Mouse (Mus musculus) limb, embryonic 13.5 days (tissue): ENCODE measurements at regions not wholly inside any gene's neighbourhood (a gene's known extent, or its start where the extent isn't known, plus 50 kb on each side); places are given as distances from the start of the nearest gene placed in this dataset.
A peak's percentile ranks its signal among the peaks of the same experiment; 100 is the strongest.

ENCODE experiments used
- ATAC-seq: fragments of 200-750 bp; cut with Nextera tagmentation; 2 replicates; pipeline ENCODE4 v1.8.0; 2017; ENCODE audit warnings: low read depth, moderate number of reproducible peaks, moderate TSS enrichment; ENCODE audit not compliant: low FRiP score
- H3K27ac ChIP-seq: fragments of 300-500 bp; sonication (generic); 2 replicates; pipeline ENCODE4 v1.5.1; 2015; ENCODE audit warnings: inconsistent platforms, mild to moderate bottlenecking, moderate library complexity
- H3K27me3 ChIP-seq: fragments of 300-500 bp; sonication (generic); 2 replicates; pipeline ENCODE4 v1.6.1; 2015; ENCODE audit warnings: mild to moderate bottlenecking, inconsistent platforms
- H3K36me3 ChIP-seq: fragments of 300-500 bp; sonication (generic); 2 replicates; pipeline ENCODE4 v1.6.1; 2015; ENCODE audit warnings: inconsistent platforms, mild to moderate bottlenecking, moderate library complexity
- H3K4me1 ChIP-seq: fragments of 300-500 bp; sonication (generic); 2 replicates; pipeline ENCODE4 v1.6.1; 2015; ENCODE audit warnings: inconsistent platforms
- H3K4me2 ChIP-seq: fragments of 300-500 bp; sonication (generic); replicated peaks from 2 replicates; pipeline ENCODE4 v1.6.1; 2015; ENCODE audit warnings: inconsistent platforms, mild to moderate bottlenecking, moderate library complexity
- H3K4me3 ChIP-seq: fragments of 300-500 bp; sonication (generic); 2 replicates; pipeline ENCODE4 v1.5.1; 2015; ENCODE audit warnings: moderate library complexity, mild to moderate bottlenecking, inconsistent platforms
- H3K9ac ChIP-seq: fragments of 300-500 bp; sonication (generic); 2 replicates; pipeline ENCODE4 v1.6.1; 2015; ENCODE audit warnings: mild to moderate bottlenecking, inconsistent platforms
- H3K9me3 ChIP-seq: fragments of 300-500 bp; sonication (generic); 2 replicates; pipeline ENCODE4 v1.6.1; 2016; ENCODE audit warnings: inconsistent platforms
- WGBS: fragments of 180-500 bp; shearing (Covaris S2); methylation state at CpG from one replicate; pipeline ENCODE4 v1.1.7; 2015; 5-methylcytosine and 5-hydroxymethylcytosine counted together

DNA sequence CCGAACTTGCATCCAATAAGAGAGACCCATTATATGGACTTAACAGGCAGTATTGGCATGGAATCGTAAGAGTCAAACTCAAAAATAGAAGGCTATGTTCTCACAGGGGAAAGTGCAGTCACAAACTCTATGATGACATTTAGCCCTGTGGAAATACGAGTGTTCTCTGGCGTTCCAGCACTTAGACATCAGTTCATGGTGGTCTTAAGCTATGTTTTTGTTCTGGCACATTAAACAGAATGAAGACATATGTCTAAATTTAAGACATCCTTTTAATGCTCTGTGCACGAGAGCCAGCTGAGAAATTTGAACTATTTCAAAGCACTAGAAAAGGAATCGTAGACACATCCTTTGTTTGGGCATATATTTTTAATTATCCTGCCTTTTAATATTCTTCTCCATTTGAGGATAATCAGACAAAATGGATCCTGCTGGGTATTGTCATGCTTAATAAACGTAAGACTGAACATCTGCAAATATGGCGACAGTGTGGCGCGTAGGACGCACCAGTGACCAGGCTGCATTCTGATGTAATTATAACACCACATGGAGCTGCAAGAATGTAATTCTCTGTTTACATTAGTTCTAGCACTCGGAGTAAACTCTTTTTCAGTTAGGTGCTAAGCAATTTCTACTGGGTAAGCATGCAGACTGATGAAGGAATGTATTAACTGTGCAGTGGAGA lies 114.3 kb downstream of the Dkk1 start:
- Histone ChIP-seq H3K4me2 (no peak overlapping the region), H3K9ac (no peak overlapping the region), H3K4me1 (0 out of 2 replicates have a peak, but pooled peaks cover 4% of the 10 kb centered on the region), H3K27me3 (no peaks in the 10 kb centered on the region), H3K36me3 (no peaks in the 10 kb centered on the region), H3K4me3 (no peak overlapping the region), H3K9me3 (no peaks in the 10 kb centered on the region; the same call in 1 of the 2 replicates), H3K27ac (no peak overlapping the region)
- WGBS, result 51% methylated on average over 12 of the region's 12 CpGs
- no peak for ATAC-seq

DNA sequence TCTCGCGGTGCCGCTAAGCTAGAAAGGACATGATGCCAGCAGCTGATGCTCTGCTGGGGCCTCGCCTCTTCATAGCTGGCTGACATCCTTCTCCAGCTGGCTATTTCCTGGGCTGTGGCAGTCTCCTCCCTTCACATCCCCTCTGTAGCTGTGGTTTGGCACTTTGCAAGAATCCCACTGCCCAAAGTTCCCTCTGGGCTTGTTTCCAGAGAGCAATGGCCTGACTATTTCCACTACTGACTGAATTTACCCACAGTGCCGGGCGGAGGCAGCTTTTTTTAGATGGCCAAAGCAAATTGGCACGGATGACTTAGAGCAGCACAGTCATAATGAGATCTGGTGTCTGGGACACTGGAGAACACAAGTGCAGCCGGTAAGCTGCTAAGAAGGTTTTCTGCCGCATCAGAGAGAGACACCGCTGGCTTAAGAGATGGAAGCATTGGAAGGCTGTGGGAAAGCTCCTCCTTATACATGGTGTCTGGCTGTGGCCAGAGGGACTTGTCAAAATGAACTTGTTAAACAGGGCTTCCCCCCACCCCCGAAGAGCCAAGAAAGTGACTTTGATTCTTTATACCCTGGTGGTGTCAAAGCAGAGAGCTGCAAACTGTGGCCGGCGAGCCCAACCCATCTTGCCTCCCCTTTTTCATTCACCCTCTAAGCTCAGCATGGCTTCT lies 98.5 kb downstream of the Dkk1 start:
- ATAC-seq, result peak; percentile 81
- no peaks in the 10 kb centered on the region for H3K9me3 ChIP-seq
- H3K4me3 ChIP-seq, result no peak overlapping the region
- no peak overlapping the region for H3K9ac ChIP-seq
- H3K27ac ChIP-seq, result peak overlapping the region; percentile 28
- H3K36me3 ChIP-seq, result no peaks in the 10 kb centered on the region
- peaks cover 16% of the 10 kb centered on the region for H3K4me1 ChIP-seq
- 0 out of 2 replicates have a peak, but pooled peaks cover under 1% of the 10 kb centered on the region for H3K27me3 ChIP-seq
- peak overlapping the region; percentile 35 for H3K4me2 ChIP-seq
- WGBS, result 62% methylated on average over 13 of the region's 13 CpGs

DNA sequence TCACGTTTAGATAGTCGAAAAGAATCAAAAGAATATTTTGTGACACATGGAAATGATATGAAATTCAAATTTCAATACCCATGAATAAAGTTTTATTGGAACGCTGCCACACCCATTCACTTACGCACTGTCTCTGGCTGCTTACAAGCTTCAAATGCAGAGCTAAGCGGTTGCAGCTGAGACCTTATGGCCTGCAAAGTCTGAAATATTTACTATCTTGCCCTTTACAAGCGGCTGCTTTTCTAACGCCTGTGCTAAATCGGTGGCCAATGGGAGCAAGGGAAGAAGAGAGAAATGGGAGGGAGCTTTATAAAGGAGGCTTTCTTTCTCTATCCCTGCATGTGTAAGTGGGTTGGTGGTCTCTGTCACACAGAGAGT lies 97.9 kb downstream of the Dkk1 start:
- no peak overlapping the region for H3K4me3 ChIP-seq
- 37% methylated on average over 8 of the region's 8 CpGs for WGBS

DNA sequence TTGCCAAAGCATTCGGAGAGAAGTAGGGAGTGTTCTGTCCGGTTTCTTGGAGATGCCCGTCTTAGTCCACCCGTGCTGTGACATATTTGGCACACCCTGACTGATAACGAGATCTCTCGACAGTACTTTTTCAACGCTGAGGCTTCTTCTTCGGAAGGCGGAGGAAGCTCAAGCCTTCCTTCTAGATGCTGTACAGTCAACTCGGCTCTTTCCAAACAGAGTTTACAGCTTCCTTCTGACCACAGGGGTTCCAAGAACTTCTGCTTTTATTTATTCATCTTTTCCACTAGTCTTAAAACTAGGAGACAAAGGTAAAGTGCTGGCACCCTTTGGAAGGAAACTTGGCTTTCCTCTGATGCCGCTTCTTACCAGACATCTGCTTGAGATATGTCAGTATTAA lies 96.8 kb downstream of the Dkk1 start:
- H3K9me3 ChIP-seq, result no peaks in the 10 kb centered on the region
- ATAC-seq, result no peak

More for the DNA sequence above, 97.9 kb downstream of the Dkk1 start:
- 0 out of 2 replicates have a peak, but pooled peaks cover 2% of the 10 kb centered on the region for H3K27me3 ChIP-seq
- H3K4me2 ChIP-seq, result peak overlapping the region; percentile 35
- H3K9me3 ChIP-seq, result no peaks in the 10 kb centered on the region
- H3K36me3 ChIP-seq, result no peaks in the 10 kb centered on the region
- peak; percentile 88; the same call in 1 of the 2 replicates for ATAC-seq
- no peak overlapping the region for H3K27ac ChIP-seq
- no peak overlapping the region for H3K9ac ChIP-seq
- peaks cover 16% of the 10 kb centered on the region for H3K4me1 ChIP-seq

DNA sequence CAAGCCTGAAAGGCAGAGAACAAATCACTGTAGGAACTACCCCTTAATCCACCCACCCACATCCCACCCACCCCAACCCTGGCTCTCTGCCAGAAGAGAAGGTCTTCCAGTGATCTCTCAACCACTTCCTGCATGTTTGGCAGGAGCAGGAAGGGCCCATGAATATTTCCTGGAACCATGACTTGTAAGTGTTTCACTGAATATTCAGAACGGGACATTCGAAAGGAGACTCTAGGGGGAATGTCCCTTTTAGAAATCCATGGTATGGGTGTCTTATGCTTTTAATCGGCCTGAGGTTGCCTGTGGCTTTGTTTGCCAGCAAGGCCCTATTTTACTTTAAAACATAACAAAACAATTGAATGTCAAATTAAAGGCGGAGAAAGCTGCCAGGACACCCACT lies 66.0 kb downstream of the Dkk1 start:
- Histone ChIP-seq H3K27me3 (no peaks in the 10 kb centered on the region), H3K9ac (no peak overlapping the region), H3K4me1 (peaks cover 4% of the 10 kb centered on the region; the same call in 1 of the 2 replicates), H3K9me3 (no peaks in the 10 kb centered on the region), H3K4me2 (no peak overlapping the region), H3K36me3 (no peaks in the 10 kb centered on the region), H3K27ac (no peak overlapping the region), H3K4me3 (no peak overlapping the region)
- ATAC-seq, result no peak
- 38% methylated on average over 4 of the region's 4 CpGs for WGBS

More for the DNA sequence above, 96.8 kb downstream of the Dkk1 start:
- Histone ChIP-seq H3K9ac (no peak overlapping the region), H3K4me2 (no peak overlapping the region), H3K4me3 (no peak overlapping the region), H3K27ac (no peak overlapping the region), H3K27me3 (0 out of 2 replicates have a peak, but pooled peaks cover 2% of the 10 kb centered on the region), H3K36me3 (no peaks in the 10 kb centered on the region), H3K4me1 (peaks cover 18% of the 10 kb centered on the region)
- WGBS, result 85% methylated on average over 11 of the region's 11 CpGs

DNA sequence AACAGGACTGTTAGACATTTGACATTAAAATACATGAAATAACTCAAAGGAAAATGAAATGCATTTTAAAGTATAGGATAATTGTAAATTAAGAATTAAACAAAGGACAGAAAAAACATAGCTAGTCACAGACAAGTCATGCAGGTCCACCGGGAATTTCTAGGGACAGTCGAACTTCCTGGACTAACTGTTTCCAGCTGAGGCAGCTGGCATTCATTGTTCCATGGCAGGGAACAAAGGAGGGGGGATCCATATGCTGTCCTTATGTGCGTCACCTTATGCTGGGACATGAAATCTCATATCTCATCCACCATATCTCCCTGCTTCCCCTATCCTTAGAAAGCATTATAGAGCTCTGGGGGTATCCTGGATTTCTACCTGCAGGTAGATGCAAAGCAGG lies 59.7 kb downstream of the Dkk1 start:
- Histone ChIP-seq H3K36me3 (no peaks in the 10 kb centered on the region), H3K9ac (no peak overlapping the region), H3K27me3 (no peaks in the 10 kb centered on the region), H3K27ac (no peak overlapping the region), H3K4me3 (no peak overlapping the region), H3K4me2 (no peak overlapping the region), H3K9me3 (no peaks in the 10 kb centered on the region), H3K4me1 (peaks cover 7% of the 10 kb centered on the region; the same call in 1 of the 2 replicates)
- ATAC-seq, result no peak
- WGBS, result 9% methylated on average over 3 of the region's 3 CpGs

DNA sequence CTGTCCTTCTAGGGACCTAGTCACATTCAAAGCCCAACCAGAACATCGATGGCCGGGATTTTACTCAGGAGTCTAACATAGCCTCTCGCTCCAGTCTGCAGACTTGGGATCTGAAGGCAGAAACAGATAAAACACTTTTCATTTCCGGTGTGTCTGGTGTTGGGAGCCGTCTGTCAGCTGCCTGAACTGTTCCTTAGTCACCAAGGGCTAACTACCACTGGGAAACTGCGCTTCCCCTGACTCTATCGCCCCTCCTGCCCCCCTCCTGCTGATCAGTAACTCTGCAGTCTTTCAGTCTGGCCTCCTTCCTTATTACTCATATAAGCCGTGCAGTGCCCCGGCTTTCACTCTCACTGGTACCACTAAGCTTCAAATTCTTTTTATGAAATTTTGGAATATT lies 58.5 kb downstream of the Dkk1 start:
- H3K4me2 ChIP-seq, result no peak overlapping the region
- no peak overlapping the region for H3K9ac ChIP-seq
- H3K4me3 ChIP-seq, result no peak overlapping the region
- no peak overlapping the region for H3K27ac ChIP-seq
- H3K4me1 ChIP-seq, result peaks cover 7% of the 10 kb centered on the region; the same call in 1 of the 2 replicates
- H3K9me3 ChIP-seq, result no peaks in the 10 kb centered on the region
- no peaks in the 10 kb centered on the region for H3K27me3 ChIP-seq
- 26% methylated on average over 9 of the region's 9 CpGs for WGBS
- H3K36me3 ChIP-seq, result no peaks in the 10 kb centered on the region
- ATAC-seq, result no peak
